Mouse (Mus musculus): ENCODE data around the gene Chst7.
A peak's percentile ranks its signal among the peaks of the same experiment; 100 is the strongest.

DNA sequence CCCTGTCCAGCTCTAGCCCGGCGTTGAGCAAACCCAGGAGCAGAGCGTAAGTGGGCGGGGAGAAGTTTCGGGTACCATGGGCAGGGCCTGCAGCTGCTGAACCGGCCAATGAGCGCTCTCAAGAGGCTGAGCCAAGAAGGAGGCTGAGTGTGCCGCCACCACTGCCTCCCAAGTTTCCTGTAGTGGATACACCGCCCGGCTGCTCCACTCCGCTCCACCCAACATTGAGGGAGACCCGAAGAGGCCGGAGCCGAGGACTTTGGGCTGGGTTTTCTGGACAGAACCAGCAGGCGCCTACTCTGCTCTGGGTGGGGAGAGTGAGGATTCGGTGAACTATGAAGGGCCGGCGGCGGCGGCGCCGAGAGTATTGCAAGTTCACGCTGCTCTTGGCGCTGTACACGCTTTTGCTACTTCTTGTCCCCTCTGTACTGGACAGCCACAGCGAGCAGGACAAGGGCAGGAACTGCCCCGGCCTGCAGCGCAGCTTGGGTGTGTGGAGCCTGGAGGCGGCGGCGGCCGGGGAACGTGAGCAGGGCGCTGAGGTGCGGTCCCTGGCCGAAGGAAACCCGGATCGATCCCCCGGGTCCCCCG, at the start of gene Chst7:
- TF ChIP-seq E2F4 (IDR thresholded peaks at IDR 0.05; ENCODE audit: insufficient read depth): no peak
- no peak for TF ChIP-seq MAX (IDR thresholded peaks at IDR 0.05; ENCODE audit: low read depth)
- TF ChIP-seq POLR2A (IDR thresholded peaks at IDR 0.05; ENCODE audit: insufficient read length, low read depth): peak; percentile 44
- no peak for TF ChIP-seq USF1 (IDR thresholded peaks at IDR 0.05; ENCODE audit: low read depth)
- no peak for TF ChIP-seq POLR2AphosphoS2 (IDR thresholded peaks at IDR 0.05; ENCODE audit: insufficient read length, low read depth)
- no peak for TF ChIP-seq MYOD1 (IDR thresholded peaks at IDR 0.05; ENCODE audit: control insufficient read depth in 1 of 3, insufficient read length in 2 of 3, low read depth in 2 of 3)
- no peak for TF ChIP-seq REST (IDR thresholded peaks at IDR 0.05; ENCODE audit: insufficient read depth, insufficient read length)
- TF ChIP-seq MYOG (IDR thresholded peaks at IDR 0.05; ENCODE audit: control insufficient read depth in 1 of 3, insufficient read depth in 1 of 3, insufficient read length in 2 of 3, low read depth in 2 of 3): no peak
- TF ChIP-seq CEBPB (IDR thresholded peaks at IDR 0.05; ENCODE audit: insufficient read depth, poor library complexity, severe bottlenecking): no peak
- no peak for TF ChIP-seq TCF12 (IDR thresholded peaks at IDR 0.05; ENCODE audit: insufficient read depth, poor library complexity, severe bottlenecking)
- no peak for TF ChIP-seq SRF (IDR thresholded peaks at IDR 0.05; ENCODE audit: control insufficient read depth, insufficient read length, low read depth)

All from myocyte (in vitro differentiated cells).